Mouse (Mus musculus): Measurements from ENCODE around the gene Mapk1ip1l.

Mapk1ip1l gene

GRCm38 (mm10) chr14:47361418-47361817, 63.4 kb downstream of the Mapk1ip1l start:
- DNase-seq (ENCODE audit: low spot score in 2 of 2): no peak

GRCm38 (mm10) chr14:47361899-47362298, 63.8 kb downstream of the Mapk1ip1l start:
- no peak for DNase-seq (ENCODE audit: low spot score in 2 of 2)

DNA sequence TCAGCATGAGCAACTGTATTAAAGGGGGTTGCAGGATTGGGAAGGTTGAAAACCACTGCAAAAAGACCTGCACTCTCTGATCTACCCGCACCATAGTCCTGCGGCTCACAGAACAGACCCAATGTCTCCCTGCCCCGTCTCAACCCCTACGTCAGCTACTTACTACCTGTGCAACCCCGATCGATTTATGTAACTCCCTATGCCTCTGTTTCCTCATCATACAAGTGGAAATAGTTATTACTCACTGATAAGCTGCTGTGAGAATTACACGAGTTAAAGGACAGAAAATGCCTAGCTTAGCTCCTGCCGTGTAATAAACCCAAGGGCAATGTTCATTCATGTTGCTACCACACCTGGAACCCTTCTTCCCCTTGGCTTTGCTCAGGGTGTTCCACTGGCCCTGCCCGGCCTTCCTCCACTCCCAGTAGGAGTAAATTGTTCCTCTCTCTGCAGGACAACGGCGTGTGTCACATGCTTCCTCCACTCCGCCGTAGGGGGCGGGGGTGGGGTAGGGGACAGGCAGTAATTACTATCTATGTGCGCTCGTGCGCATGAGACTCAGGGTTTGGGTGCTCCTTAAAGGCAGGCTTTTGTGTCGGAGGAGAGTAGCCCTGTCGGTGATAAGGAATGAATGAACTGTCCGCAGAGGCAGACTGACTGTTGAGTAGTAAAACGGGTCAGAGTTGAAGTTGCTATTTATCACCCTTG, 66.8 kb downstream of the Mapk1ip1l start:
- DNase-seq (ENCODE audit: low spot score in 2 of 2): no peak

DNA sequence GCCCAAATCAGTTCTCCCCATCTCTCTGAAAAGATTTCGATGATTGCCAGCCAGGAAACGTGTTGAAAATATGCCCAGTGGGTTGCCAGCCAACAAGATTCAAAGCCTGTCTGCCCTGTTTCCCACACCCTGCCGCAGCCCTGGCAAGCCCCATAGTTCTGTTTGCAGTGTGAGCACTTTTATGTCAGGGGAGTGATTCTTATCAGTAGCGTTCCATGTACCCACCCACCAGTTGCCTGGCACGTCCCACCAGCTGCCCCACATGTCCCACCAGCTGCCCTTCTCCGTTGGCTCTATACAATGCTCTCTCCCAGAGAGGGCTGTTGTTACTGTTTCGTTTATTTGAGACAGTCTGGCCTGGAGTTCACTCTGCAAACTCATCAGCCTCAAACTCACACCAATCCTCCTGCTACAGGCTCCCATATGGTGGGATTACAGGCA, 68.8 kb downstream of the Mapk1ip1l start:
- DNase-seq (ENCODE audit: low spot score in 2 of 2): peak; percentile 33 to 37

- peak; percentile 62 to 64 for DNase-seq (ENCODE audit: low spot score in 2 of 2)
These were observed 69.4 kb downstream of the Mapk1ip1l start, which contains the start of gene Lgals3 for GRCm38 (mm10) chr14:47367461-47367860. Gene Lgals3 (plus strand): TSS chr14:47367751.

- DNase-seq (ENCODE audit: low spot score in 2 of 2): no peak
These were observed 71.7 kb downstream of the Mapk1ip1l start for GRCm38 (mm10) chr14:47369741-47370140.

DNA sequence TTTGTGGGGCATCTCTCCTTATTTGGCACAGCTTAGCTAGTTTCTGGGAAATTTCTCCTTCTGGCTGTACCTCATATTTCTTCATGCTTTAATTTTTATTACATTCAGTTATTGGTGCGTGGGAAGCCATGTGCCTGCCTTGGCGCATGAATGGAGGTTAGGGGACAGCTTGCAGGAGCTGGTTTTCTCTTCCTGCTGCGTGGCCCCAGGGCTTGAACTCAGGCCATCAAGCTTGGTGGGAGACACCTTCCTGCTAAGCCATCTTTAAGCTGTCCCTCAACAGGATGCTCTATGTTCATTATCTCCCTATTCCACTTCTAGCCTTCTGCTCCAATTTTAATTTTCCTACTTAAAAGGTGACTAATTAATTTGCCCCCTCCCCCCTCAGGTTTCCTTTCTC, 72.7 kb downstream of the Mapk1ip1l start:
- DNase-seq (ENCODE audit: low spot score in 2 of 2): no peak

- DNase-seq (ENCODE audit: low spot score in 2 of 2): no peak
These were observed 73.6 kb downstream of the Mapk1ip1l start for GRCm38 (mm10) chr14:47371689-47372088.

Measured in right cerebral cortex, adult 2 months (tissue).